Mouse (Mus musculus) duodenum, adult 2 months (tissue): ENCODE data around the gene 1810010H24Rik. TPM values are rescaled to one million over a fixed set of nuclear protein-coding genes. Genes with fewer than 3 reads are reported as not detected.

Source experiments
- polyA plus RNA-seq: library from polyadenylated mRNA; depleted of rRNA; stranded (reverse); fragments of >200 nt; gene quantifications from 2 replicates; pipeline ENCODE4 v1.2.3, GENCODE M21; 2012; ENCODE audit warnings: low replicate concordance; rRNA removed

The 1810010H24Rik gene
- polyA plus RNA-seq = 1.9 and 4.5 TPM in 2 replicates

GRCm38 (mm10) chr11:107025411-107026321, at the start of gene 1810010H24Rik:
TSS of gene 1810010H24Rik (plus strand) at chr11:107025681.

GRCm38 (mm10) chr11:106999151-106999948, 26.1 kb upstream of the 1810010H24Rik start, which contains the start of gene Kpna2:
TSS of gene Kpna2 (minus strand) at chr11:106999541.

Other genes starting within 250 kb of the 1810010H24Rik start
- gene Polg2, start 246.1 kb upstream of the 1810010H24Rik start, polyA plus RNA-seq = 7.7 and 22.0 TPM in 2 replicates
- 305 and 1,134 TPM in 2 replicates for gene Ddx5, start 236.5 kb upstream of the 1810010H24Rik start, polyA plus RNA-seq
- gene Cep95, start 236.4 kb upstream of the 1810010H24Rik start, polyA plus RNA-seq = 0.47 TPM in 2 replicates
- 4.1 TPM in 2 replicates for gene Smurf2, start 105.0 kb upstream of the 1810010H24Rik start, polyA plus RNA-seq
- gene Kpna2, start 26.1 kb upstream of the 1810010H24Rik start, polyA plus RNA-seq = 3.9 and 13.8 TPM in 2 replicates
- gene Bptf, start 106.4 kb downstream of the 1810010H24Rik start, polyA plus RNA-seq = 7.5 and 10.6 TPM in 2 replicates
- 0.95 and 0.99 TPM in 2 replicates for gene Nol11, start 163.7 kb downstream of the 1810010H24Rik start, polyA plus RNA-seq